Mouse (Mus musculus) kidney, postnatal 0 days (tissue): Measurements from ENCODE around the gene Dbp. TPM values are rescaled to one million over a fixed set of nuclear protein-coding genes. Genes with fewer than 3 reads are reported as not detected.

Source experiments
- ATAC-seq: fragments of 200-750 bp; cut with Nextera tagmentation; replicated peaks from 2 replicates; pipeline ENCODE4 v1.8.0; 2017; ENCODE audit warnings: low read depth, moderate number of reproducible peaks, moderate TSS enrichment, moderate library complexity; ENCODE audit not compliant: low FRiP score
- DNase-seq: peaks from one replicate; pipeline ENCODE4 v3.0.0-alpha.2; 2016; ENCODE audit warnings: low spot score
- H3K27ac ChIP-seq: fragments of 300-500 bp; sonication (generic); 2 replicates; pipeline ENCODE4 v1.5.1; 2014; ENCODE audit warnings: mild to moderate bottlenecking
- H3K27me3 ChIP-seq: fragments of 300-500 bp; sonication (generic); 2 replicates; pipeline ENCODE4 v1.6.1; 2014; ENCODE audit warnings: low read length, mixed read lengths; ENCODE audit not compliant: insufficient read depth
- H3K36me3 ChIP-seq: fragments of 300-500 bp; sonication (generic); 2 replicates; pipeline ENCODE4 v1.6.1; 2014; ENCODE audit warnings: low read length, mixed read lengths; ENCODE audit not compliant: insufficient read depth
- H3K4me1 ChIP-seq: fragments of 300-500 bp; sonication (generic); replicated peaks from 2 replicates; pipeline ENCODE4 v1.6.1; 2014; ENCODE audit warnings: antibody characterized with exemption, low read length, mixed read lengths; ENCODE audit not compliant: insufficient read depth
- H3K4me2 ChIP-seq: fragments of 300-500 bp; sonication (generic); 2 replicates; pipeline ENCODE4 v1.6.1; 2014; ENCODE audit warnings: mild to moderate bottlenecking, low read length, moderate library complexity, mixed read lengths
- H3K4me3 ChIP-seq: fragments of 300-500 bp; sonication (generic); replicated peaks from 2 replicates; pipeline ENCODE4 v1.5.1; 2014; ENCODE audit warnings: low read depth, low read length
- H3K9ac ChIP-seq: fragments of 300-500 bp; sonication (generic); 2 replicates; pipeline ENCODE4 v1.6.1; 2014; ENCODE audit warnings: low read depth, low read length
- H3K9me3 ChIP-seq: fragments of 300-500 bp; sonication (generic); replicated peaks from 2 replicates; pipeline ENCODE4 v1.6.1; 2016; ENCODE audit warnings: low read length, inconsistent platforms, mixed read lengths
- CTCF ChIP-seq: IDR thresholded peaks from 2 replicates; pipeline ENCODE4 v1.5.1; 2016; ENCODE audit warnings: antibody characterized with exemption, low read depth, mild to moderate bottlenecking, moderate library complexity
- WGBS: fragments of 180-500 bp; shearing (Covaris S2); extraction: QIAGEN DNeasy Blood & Tissue Kit; methylation state at CpG from one replicate; pipeline ENCODE4 v1.1.7; 2014; 5-methylcytosine and 5-hydroxymethylcytosine counted together
- polyA plus RNA-seq: library from polyadenylated mRNA; unstranded; fragments of >200 nt; fragmentation: Nextera tagmentation; extraction: Ambion mirVana; gene quantifications from 2 replicates; pipeline ENCODE4 v1.2.1, GENCODE M21; 2015

Gene Dbp
- polyA plus RNA-seq, 1 experiment from 2014 or later = 8.4 TPM

DNA sequence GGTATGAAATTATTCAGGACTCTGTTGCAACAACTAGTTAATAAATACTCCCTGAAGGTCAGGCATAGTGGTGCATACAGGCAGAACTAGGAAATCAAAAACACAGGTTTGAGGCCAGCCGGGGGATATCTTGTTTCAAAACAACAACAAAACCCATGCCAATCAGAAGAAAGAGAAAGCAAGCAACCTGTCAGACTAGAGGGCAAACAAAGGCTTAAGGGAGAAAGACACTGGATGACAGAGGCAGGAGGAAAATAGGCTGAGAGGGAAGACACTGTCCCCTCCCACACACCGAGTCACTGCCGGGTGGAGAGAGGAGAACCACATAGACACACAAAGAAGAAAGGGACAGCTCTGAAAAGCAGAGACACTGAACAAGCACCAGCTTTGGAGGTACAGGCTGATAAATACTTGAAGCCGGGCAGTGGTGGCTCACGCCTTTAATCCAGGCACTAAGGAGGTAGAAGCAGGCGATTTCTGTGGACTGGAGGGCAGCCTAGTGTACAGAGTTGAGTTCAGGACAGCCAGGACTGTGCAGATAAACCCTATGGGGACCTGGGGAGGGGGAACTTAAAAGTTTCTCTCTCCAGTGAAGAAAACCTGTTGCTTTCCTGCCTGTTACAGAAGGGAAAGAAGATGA is 9.1 kb downstream of the Dbp start:
- H3K27ac ChIP-seq = peak overlapping the region; percentile 83
- ATAC-seq (no peak), DNase-seq (no peak)
- H3K27me3 ChIP-seq = no peaks in the 10 kb centered on the region
- no peak for TF ChIP-seq CTCF
- H3K4me1 ChIP-seq = peaks cover 13% of the 10 kb centered on the region
- WGBS = 69% methylated on average over 6 of the region's 6 CpGs
- no peaks in the 10 kb centered on the region for H3K9me3 ChIP-seq
- peak overlapping the region; percentile 63 for H3K4me3 ChIP-seq
- peaks cover 38% of the 10 kb centered on the region for H3K36me3 ChIP-seq
- peak overlapping the region; percentile 63 for H3K4me2 ChIP-seq
- peak overlapping the region; percentile 72 for H3K9ac ChIP-seq

DNA sequence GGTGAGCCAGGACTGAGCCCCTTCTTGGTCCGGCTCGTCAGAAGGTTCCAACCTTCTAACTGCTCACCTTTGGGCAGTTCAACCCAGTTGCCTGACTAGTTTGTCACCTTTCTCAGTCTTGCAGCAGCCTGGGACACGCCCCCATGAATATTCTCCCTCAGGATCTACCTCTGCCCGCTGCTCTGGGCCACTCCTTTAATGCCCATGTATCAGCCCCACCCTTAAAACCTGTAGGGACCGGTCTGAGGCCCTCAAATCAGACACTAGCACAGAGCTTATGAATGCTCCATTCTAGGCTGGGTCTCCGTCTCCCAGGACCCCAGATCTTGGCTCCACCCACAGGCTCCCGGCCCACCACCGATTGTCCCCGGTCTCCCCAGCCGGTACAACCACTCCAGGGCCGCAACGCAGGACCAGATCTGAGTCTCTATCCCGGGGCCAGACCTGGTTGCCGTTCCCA is 9.8 kb downstream of the Dbp start:
- peak; percentile 56 for ATAC-seq
- 5% methylated on average over 14 of the region's 14 CpGs for WGBS

DNA sequence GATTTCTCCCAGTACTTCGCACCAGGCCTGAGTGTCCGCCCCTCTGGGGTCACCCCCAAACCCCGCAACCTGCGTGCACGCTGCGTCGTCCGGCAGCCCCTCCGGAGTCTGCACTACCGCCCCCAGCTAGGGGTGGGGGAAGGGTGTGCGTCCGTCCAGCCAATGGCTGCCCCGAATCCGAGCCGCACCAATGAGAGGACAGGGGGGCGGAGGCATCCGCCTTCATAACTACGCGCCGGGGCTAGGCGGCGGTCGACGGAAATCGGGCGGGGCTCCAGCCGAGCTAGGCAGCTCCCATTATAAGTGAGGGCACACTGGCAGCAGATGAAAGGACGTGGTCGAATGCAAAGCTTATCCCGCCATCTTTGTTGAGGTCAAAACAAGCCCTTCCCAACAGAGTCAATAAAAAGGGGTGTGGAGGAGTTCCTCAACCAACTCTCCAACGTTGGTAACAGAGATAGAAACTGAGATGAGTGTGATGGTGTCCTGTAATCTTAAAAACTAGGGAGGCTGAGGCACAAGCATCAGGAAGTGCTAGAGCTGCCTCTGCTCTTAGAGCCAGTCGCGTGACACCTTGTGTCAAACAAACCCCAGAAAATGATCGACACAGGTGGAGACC is 10.3 kb downstream of the Dbp start, which contains the start of gene Rpl18:
Gene Rpl18, plus strand, starts transcription at position 368 of the 619 bp plus-strand sequence.
- DNase-seq (peak; percentile 99), ATAC-seq (peak; percentile 87)
- Histone ChIP-seq H3K36me3 (peaks cover 39% of the 10 kb centered on the region), H3K4me3 (peak within 1 kb of the TSS; percentile 63), H3K27ac (peak within 1 kb of the TSS; percentile 83), H3K9ac (peak within 1 kb of the TSS; percentile 72), H3K4me2 (peak within 1 kb of the TSS; percentile 70), H3K27me3 (no peaks in the 10 kb centered on the region), H3K9me3 (no peaks in the 10 kb centered on the region), H3K4me1 (peaks cover 20% of the 10 kb centered on the region)
- WGBS = 7% methylated on average over 34 of the region's 34 CpGs
- TF ChIP-seq CTCF = no peak

More for the DNA sequence above, 9.8 kb downstream of the Dbp start:
- Histone ChIP-seq H3K4me2 (peak overlapping the region; percentile 63), H3K4me3 (peak overlapping the region; percentile 63), H3K9ac (peak overlapping the region; percentile 72), H3K27ac (peak overlapping the region; percentile 83), H3K4me1 (peaks cover 20% of the 10 kb centered on the region), H3K9me3 (no peaks in the 10 kb centered on the region), H3K27me3 (no peaks in the 10 kb centered on the region), H3K36me3 (peaks cover 40% of the 10 kb centered on the region)
- no peak for TF ChIP-seq CTCF
- no peak for DNase-seq

DNA sequence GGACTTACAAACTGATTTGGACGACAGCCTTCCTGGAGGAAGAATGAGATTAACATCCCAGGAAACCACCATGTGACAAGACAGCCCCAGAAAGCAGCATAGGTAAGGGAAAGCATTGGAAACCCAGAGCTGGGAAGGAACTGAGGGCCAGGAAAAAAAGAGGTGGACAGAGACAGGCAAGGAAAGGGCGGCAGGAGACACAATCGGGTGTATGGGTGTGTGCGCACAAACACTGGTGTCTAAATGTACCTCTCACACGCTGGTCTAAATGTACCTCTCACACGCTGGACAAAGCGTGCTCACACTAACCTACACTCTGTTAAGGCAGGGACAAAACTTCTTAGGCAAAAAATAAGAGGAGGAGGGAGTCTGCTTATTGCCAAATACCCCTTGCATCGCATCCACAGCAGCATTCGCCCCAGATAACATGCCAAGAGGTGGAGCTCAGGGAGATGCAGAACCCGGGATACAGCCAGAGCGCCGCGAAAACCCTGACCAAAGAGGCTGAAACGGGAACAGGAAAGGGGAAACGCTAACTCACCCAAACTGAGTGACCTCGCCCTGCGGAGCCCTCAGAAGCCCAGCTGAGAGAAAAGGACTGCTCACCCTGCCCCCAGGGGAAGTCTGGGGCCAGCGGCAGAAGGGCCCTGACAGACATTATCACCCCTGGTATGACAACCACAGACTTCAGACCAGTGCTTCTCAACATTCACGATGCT is 11.0 kb downstream of the Dbp start:
- Histone ChIP-seq H3K36me3 (peaks cover 37% of the 10 kb centered on the region), H3K9ac (0 out of 2 replicates have a peak overlapping the region, but pooled peaks have one; percentile 31), H3K4me3 (peak overlapping the region; percentile 63), H3K27me3 (no peaks in the 10 kb centered on the region), H3K27ac (0 out of 2 replicates have a peak overlapping the region, but pooled peaks have one; percentile 50), H3K4me2 (peak overlapping the region; percentile 70), H3K9me3 (no peaks in the 10 kb centered on the region), H3K4me1 (peaks cover 20% of the 10 kb centered on the region)
- WGBS = 83% methylated on average over 19 of the region's 19 CpGs
- ATAC-seq (no peak), DNase-seq (no peak)
- no peak for TF ChIP-seq CTCF

DNA sequence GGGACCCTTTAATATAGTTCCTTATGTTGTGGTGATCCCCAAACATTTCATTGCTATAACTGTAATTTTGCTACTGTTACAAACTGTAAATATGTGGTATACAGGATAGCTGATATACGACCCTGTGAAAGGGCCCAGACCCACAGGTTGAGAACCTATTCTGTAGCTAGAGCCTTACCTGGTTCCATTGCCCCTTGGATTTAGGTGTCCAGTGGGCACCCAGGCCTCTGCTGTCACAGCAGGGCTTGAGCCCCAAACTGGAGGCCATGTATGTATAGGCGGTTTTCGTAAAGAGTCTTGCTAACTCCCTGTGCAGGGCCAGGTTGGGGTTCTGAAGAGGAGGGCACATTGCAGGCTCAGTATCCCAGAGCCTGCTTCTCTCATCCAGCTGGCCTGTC is 11.6 kb downstream of the Dbp start:
- ATAC-seq (no peak), DNase-seq (no peak)
- Histone ChIP-seq H3K9ac (peak overlapping the region; percentile 77; the same call in 1 of the 2 replicates), H3K4me1 (peaks cover 20% of the 10 kb centered on the region), H3K27ac (no peak overlapping the region), H3K4me2 (peak overlapping the region; percentile 70), H3K36me3 (peaks cover 35% of the 10 kb centered on the region), H3K4me3 (peak overlapping the region; percentile 88; the same call in 1 of the 2 replicates), H3K9me3 (no peaks in the 10 kb centered on the region), H3K27me3 (no peaks in the 10 kb centered on the region)
- 82% methylated on average over 3 of the region's 3 CpGs for WGBS
- TF ChIP-seq CTCF = no peak
